Mouse (Mus musculus): Measurements from ENCODE around the gene Trhde. TPM values are rescaled to one million over a fixed set of nuclear protein-coding genes. Genes with fewer than 3 reads are reported as not detected.

Gene Trhde
- total and polyA plus RNA-seq, 3 experiments: not detected

DNA sequence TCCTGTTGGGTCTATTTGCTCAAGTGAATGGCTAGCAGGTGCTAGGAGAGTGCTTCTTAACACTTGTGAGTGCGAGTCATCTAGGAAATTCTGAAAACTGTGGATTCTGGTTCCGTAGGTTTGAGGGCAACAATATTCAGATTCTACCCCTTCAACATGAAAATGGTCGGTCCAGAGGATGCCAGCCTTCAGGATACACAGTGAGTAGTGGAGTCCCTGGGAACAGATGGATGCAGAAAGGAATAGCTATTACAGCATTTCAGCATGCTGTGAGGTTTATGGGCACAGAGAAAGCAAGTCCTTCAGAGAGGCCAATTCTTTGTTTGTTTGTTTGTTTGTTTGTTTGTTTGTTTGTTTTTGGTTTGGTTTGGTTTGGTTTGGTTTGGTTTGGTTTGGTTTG lies 65.7 kb downstream of the Trhde start:
- TF ChIP-seq MYC (IDR thresholded peaks at IDR 0.05; ENCODE audit: low read depth, low read length): no peak
- no peak for TF ChIP-seq ZC3H11A (IDR thresholded peaks at IDR 0.05; ENCODE audit: low read depth, low read length)
- TF ChIP-seq TBP (IDR thresholded peaks at IDR 0.05; ENCODE audit: low read depth, low read length): no peak
- no peak for TF ChIP-seq USF1 (IDR thresholded peaks at IDR 0.05; ENCODE audit: low read depth, low read length)
- no peak for TF ChIP-seq MAFK (IDR thresholded peaks at IDR 0.05; ENCODE audit: borderline replicate concordance, low read depth, low read length)
- TF ChIP-seq HCFC1 (IDR thresholded peaks at IDR 0.05; ENCODE audit: low read depth, low read length): no peak
- no peak for TF ChIP-seq POLR2AphosphoS5 (IDR thresholded peaks at IDR 0.05; ENCODE audit: borderline replicate concordance, low read depth, low read length)
- TF ChIP-seq MAZ (IDR thresholded peaks at IDR 0.05; ENCODE audit: low read depth, low read length): no peak
- no peak for TF ChIP-seq EP300 (IDR thresholded peaks at IDR 0.05; ENCODE audit: low read depth in 1 of 2, low read length in 2 of 2)
- TF ChIP-seq CHD2 (IDR thresholded peaks at IDR 0.05; ENCODE audit: low read length): no peak
- TF ChIP-seq CHD1 (IDR thresholded peaks at IDR 0.05; ENCODE audit: low read depth, low read length): no peak
- TF ChIP-seq TAL1 (IDR thresholded peaks at IDR 0.05; ENCODE audit: low read length): no peak
- no peak for TF ChIP-seq MAX (IDR thresholded peaks at IDR 0.05; ENCODE audit: low read length)
- no peak for TF ChIP-seq CTCF (IDR thresholded peaks at IDR 0.05 in 2 of 3, conservative IDR thresholded peaks at IDR 0.05 in 1 of 3; ENCODE audit: control insufficient read depth in 1 of 3, insufficient read depth in 1 of 3, low read depth in 2 of 3, low read length in 3 of 3, poor library complexity in 1 of 3, severe bottlenecking in 1 of 3)
- TF ChIP-seq TCF12 (IDR thresholded peaks at IDR 0.05; ENCODE audit: low read depth, low read length): no peak
- no peak for TF ChIP-seq ZMIZ1 (IDR thresholded peaks at IDR 0.05; ENCODE audit: low read depth, low read length)
- no peak for TF ChIP-seq ZKSCAN1 (IDR thresholded peaks at IDR 0.05; ENCODE audit: low read depth, low read length)
- TF ChIP-seq MEF2A (IDR thresholded peaks at IDR 0.05; ENCODE audit: extremely low read depth, insufficient replicate concordance, low read depth, low read length, poor library complexity, severe bottlenecking): no peak
- no peaks in the 10 kb centered on the region for H3K27me3 ChIP-seq (ENCODE audit: control insufficient read depth in 1 of 2, insufficient read depth in 2 of 2, low read length in 2 of 2)

GRCm38 (mm10) chr10:114735678-114736077 lies 66.4 kb downstream of the Trhde start:
- Histone ChIP-seq H3K4me1 (ENCODE audit: control insufficient read depth in 1 of 2, insufficient read depth in 2 of 2, low read length in 2 of 2) (no peaks in the 10 kb centered on the region), H3K79me2 (ENCODE audit: control insufficient read depth, insufficient read depth, low read length, poor library complexity) (no peaks in the 10 kb centered on the region), H3K27me3 (ENCODE audit: control insufficient read depth in 1 of 2, insufficient read depth in 2 of 2, low read length in 2 of 2) (no peaks in the 10 kb centered on the region), H3K9me3 (replicated peaks; ENCODE audit: insufficient read depth, low read length) (no peaks in the 10 kb centered on the region), H3K4me3 (ENCODE audit: control insufficient read depth in 1 of 2, insufficient read depth in 1 of 2, low read depth in 2 of 2, low read length in 2 of 2) (no peak overlapping the region), H3K27ac (ENCODE audit: control insufficient read depth, low read depth, low read length) (no peak overlapping the region), H3K36me3 (ENCODE audit: control insufficient read depth in 1 of 2, insufficient read depth in 2 of 2, low read length in 2 of 2) (no peaks in the 10 kb centered on the region), H3K9ac (ENCODE audit: control insufficient read depth, low read depth, low read length, poor library complexity, severe bottlenecking) (no peak overlapping the region)
- TF ChIP-seq ZMIZ1 (IDR thresholded peaks at IDR 0.05; ENCODE audit: low read depth, low read length) (no peak), CTCF (IDR thresholded peaks at IDR 0.05 in 2 of 3, conservative IDR thresholded peaks at IDR 0.05 in 1 of 3; ENCODE audit: control insufficient read depth in 1 of 3, insufficient read depth in 1 of 3, low read depth in 2 of 3, low read length in 3 of 3, poor library complexity in 1 of 3, severe bottlenecking in 1 of 3) (no peak), CHD1 (IDR thresholded peaks at IDR 0.05; ENCODE audit: low read depth, low read length) (no peak), USF1 (IDR thresholded peaks at IDR 0.05; ENCODE audit: low read depth, low read length) (no peak), POLR2AphosphoS5 (IDR thresholded peaks at IDR 0.05; ENCODE audit: borderline replicate concordance, low read depth, low read length) (no peak), MXI1 (IDR thresholded peaks at IDR 0.05; ENCODE audit: low read depth, low read length) (no peak), EP300 (IDR thresholded peaks at IDR 0.05; ENCODE audit: low read depth in 1 of 2, low read length in 2 of 2) (no peak), KAT2A (conservative IDR thresholded peaks at IDR 0.05; ENCODE audit: low read depth, low read length) (no peak), GATA1 (IDR thresholded peaks at IDR 0.05; ENCODE audit: low read depth, low read length) (no peak), ZKSCAN1 (IDR thresholded peaks at IDR 0.05; ENCODE audit: low read depth, low read length) (no peak), UBTF (IDR thresholded peaks at IDR 0.05; ENCODE audit: borderline replicate concordance, insufficient read depth, low read depth, low read length) (no peak)
- no peak for DNase-seq (ENCODE audit: low read depth, low spot score)

More for the DNA sequence above, 65.7 kb downstream of the Trhde start:
- Histone ChIP-seq H3K27ac (ENCODE audit: control insufficient read depth, low read depth, low read length) (no peak overlapping the region), H3K9me3 (replicated peaks; ENCODE audit: insufficient read depth, low read length) (no peaks in the 10 kb centered on the region), H3K79me2 (ENCODE audit: control insufficient read depth, insufficient read depth, low read length, poor library complexity) (no peaks in the 10 kb centered on the region), H3K4me1 (ENCODE audit: control insufficient read depth in 1 of 2, insufficient read depth in 2 of 2, low read length in 2 of 2) (no peaks in the 10 kb centered on the region), H3K36me3 (ENCODE audit: control insufficient read depth in 1 of 2, insufficient read depth in 2 of 2, low read length in 2 of 2) (no peaks in the 10 kb centered on the region), H3K9ac (ENCODE audit: control insufficient read depth, low read depth, low read length, poor library complexity, severe bottlenecking) (no peak overlapping the region), H3K4me3 (ENCODE audit: control insufficient read depth in 1 of 2, insufficient read depth in 1 of 2, low read depth in 2 of 2, low read length in 2 of 2) (no peak overlapping the region)
- DNase-seq (ENCODE audit: low read depth, low spot score): no peak
